Mouse (Mus musculus) 3134 (cell line): ENCODE measurements around the gene Actr5.
A peak's percentile ranks its signal among the peaks of the same experiment; 100 is the strongest.

ENCODE experiments used
- DNase-seq: peaks from one replicate; pipeline ENCODE4 v3.0.0-alpha.2; 2011; ENCODE audit warnings: low spot score; ENCODE audit not compliant: insufficient read length; ENCODE audit errors: extremely low read depth

The Actr5 gene

DNA sequence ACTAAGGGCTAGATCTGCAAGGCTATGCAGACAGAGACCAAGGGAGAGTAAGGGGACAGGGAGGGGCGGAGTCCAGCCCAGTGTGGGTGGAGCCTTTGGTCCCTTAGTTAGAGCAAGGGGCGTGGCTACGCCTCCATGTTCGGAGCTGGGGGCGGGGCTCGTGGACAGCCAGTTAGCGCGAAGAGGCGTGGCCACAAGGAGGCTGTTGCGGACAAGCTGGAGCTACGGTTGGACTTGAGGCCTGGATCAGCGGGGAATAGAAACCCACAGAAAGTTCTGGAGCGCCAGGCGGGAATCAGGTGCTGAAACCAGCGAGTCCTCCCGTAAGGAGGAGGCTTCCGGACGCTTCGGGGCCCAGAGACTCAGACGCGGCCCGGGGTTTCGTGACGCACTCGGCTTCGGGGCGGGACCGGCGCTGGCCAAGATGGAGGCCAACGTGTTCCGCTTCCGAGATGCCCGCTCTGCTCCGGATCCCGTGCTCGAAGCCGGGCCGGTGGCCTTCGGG is at the start of gene Actr5:
TSS of gene Actr5 (plus strand) at position 171 of the 505 bp plus-strand sequence.
- DNase-seq: peak; percentile 97

DNA sequence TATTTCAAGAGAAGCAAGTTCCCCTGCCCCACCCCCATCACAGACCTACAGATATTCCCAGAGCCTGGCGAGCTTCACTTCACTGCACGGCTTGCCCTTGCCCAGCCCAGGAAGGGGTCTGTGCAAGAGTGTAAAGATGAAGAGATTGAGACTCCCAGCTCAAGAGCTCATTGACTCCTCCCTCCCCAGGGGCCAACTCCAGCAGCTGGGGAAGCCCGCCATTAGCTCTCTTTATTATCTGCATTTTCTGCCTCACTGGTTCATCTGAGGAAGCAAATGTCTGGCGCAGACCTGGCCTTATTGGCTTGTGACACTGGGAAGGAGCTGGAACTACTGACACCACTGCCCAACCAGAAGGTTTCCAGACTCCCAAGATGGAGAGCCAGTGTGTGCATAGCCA is 44.7 kb upstream of the Actr5 start:
- no peak for DNase-seq

DNA sequence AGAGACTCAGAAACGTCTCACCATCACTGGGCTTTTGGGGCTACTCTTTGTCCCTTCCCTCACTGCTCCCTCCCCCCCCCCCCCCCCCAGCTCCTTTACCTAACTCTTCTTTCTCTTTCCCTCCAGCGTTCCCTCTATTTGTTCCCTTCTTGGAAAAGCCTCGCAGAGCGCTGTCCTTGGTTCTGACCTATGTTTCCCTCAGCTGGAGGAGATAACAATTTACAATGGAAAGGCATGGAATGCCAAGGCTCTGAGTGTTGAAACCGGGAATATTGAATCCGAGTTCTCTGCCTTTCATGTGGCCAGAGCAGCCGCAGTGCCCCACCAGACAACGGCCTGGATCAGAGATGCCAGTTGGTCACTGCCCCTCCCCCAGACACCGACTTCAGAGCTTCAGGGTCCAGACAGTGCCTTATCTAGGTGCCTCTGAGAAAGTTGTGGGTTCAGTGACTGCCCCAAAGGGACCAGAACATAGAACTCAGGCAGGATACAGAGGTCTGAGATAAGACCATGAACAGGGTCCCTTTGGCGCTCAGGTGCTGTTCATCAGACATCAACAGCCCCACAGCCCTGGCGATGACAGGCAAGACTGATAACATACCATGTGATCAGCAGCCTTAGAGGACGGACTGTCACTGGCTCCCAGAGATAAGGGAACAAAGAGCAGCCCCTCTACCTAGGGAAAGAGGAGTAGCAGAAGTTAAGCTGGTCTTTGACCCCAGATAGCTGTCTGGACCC is 39.9 kb upstream of the Actr5 start:
- no peak for DNase-seq

DNA sequence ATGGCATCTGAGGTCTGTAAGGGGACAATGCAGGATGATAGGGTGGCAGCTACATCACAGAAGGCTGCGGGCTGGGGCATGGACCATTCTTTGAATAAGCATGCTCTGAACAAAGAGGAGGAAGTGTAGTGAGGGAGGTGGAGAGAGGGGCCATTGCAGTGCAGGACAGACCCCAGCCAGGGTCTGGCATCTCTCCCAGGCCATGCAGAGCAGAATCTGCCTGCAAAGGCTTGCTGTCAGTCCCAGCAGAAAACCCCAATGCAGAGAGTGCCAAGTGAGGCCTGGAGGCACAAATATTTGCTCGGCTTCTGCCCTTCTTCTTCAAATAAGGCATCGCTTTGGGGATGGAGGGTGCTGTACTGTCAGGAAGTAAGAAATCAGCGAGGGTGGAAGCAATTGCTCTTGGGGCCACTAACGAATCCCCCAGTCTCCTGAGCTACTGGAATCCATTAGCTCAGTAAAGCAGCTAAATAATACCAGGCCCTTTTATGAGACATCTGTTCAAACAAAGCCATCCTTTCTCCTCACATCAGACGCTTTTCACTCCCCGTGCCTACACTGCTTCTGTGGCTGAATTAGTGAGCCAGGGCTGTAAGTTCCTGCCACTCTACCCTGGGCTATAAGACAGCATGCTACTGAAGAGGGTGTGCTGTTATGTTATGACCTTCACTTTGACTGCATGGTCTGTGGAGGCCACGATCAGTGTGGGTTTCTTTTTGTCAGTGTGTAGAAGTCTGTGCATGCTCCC is 36.0 kb upstream of the Actr5 start:
- DNase-seq: no peak

DNA sequence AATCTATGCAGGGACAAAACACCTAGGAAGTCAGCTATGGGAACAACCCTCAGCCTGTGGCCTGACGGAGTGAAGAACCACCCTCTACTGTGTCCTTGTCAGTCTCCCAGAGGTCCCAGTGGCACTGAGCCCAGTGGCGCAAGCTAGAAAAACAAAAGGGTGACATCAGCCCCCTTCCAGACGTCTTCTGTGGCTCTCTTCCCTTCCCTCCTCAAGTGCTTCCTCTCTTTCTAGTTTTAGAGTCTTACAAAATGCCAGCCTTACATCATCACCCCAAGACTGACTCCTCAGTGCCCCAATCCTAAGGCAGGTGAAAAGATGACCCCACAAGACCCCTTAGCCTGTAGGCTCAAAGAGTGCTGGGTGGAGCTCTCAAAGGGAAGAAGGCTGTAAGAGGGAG is 34.2 kb upstream of the Actr5 start:
- DNase-seq: no peak

DNA sequence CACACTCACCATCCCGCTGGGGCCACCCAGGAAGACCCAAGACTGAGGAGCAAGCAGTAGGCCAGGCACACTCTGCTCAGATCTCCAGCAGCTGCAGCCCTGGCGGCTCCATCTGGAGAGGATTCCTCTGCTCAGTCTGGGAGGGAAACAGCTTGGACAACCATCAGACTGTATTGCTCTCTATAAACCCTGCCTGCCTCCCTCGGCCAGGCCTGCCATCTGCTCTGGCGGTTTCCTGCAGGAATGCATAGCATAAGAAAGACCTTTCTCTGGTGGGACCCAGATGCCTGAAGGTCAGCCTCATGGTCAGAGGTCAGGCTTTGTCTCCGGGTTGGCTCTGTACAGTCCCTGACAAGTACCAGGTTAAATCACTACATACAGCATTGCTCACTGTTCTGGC is 33.4 kb upstream of the Actr5 start:
- no peak for DNase-seq

DNA sequence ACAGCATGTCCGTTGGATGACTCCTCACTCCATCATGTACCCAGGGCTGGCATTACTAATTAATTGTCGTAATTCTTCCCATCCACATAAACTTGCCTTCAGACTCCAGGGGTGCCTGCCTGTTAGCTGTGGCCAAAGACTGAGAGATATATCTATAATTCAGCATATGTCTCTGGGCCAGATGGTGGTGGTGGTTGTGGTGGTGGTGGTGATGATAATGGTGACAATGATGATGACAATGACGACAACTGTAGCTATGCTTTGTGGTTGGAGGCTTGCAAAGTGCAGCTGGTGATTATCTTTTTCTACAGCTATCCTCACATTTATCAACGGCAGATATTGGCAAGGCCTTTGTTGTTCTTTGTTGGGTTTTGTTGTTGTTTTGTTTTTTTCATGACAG is 31.3 kb upstream of the Actr5 start:
- DNase-seq: no peak

DNA sequence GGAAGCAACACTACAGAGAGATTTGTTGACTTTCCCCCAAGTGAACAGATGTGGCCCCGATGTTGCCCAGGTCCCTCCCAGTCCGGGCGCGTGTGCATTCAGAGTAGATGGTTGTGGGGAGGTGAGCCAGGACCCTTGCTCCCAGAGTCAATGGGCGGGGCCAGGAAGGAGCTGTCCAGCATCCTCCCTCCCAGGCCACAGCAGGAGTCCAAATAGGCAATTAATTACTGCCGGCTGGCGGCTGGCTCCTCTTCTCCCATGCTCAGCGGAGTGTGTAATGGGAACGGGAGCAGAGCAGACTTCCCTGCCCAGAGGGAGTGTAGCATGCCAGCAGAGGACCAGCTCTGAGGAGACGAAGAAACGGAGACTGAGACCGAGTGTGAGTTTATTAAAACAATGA is 29.6 kb upstream of the Actr5 start:
- DNase-seq: no peak

DNA sequence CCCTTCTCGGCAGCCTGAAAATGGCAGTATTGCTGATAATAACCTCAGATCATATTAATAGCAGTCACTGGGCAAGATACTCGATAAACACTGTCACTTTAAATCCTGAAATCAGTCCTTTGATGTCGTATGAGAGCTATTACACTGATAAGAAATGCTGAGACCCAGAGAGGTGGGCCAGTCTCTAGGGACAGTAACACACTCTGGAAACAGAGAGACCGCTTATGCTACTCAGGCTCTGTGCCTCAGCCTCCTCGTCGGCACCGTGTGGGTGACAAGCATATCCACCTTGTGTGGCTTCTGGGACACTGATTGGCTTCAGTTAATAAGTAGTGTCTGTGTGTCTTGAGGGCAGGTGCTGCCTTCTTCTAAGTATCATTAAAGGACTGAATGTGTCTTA is 29.1 kb upstream of the Actr5 start:
- no peak for DNase-seq

DNA sequence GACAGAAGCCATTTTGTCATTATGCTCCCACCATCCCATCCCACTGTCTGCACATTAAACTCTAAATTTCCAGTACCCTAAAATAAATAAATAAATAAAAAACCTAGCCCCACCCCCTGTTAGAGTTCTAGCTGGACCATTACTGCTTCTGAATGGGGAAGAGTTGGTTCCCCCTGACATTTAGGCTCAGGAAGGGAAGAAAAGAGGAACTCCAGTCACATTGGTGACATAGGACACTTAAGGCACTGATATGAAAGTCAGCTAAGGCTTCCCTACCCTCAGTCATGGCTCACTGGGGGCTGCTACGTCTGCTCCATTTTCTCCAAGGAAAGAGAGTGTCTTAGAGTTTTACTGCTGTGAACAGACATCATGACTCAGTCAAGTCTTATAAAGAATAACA is 27.9 kb upstream of the Actr5 start:
- no peak for DNase-seq

DNA sequence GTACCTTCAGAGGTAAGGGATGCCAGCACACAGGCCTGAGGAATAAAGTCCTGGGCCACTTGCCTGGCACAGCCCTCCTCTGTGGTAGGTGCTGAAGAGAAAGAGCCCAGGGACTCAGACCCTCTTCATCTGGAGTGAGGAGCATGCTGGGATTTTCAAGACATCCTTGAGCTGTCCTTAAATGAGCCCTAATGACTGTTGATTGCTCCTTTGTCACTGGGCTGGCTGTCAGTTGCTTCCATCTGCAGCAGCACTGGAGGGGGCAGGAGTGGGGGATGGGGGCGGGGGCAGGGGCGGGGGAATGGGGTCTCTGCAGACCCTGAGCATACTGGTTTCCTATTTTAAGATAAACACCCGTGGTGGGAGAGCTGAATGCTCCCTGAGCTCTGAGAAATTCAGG is 24.2 kb upstream of the Actr5 start:
- DNase-seq: no peak

DNA sequence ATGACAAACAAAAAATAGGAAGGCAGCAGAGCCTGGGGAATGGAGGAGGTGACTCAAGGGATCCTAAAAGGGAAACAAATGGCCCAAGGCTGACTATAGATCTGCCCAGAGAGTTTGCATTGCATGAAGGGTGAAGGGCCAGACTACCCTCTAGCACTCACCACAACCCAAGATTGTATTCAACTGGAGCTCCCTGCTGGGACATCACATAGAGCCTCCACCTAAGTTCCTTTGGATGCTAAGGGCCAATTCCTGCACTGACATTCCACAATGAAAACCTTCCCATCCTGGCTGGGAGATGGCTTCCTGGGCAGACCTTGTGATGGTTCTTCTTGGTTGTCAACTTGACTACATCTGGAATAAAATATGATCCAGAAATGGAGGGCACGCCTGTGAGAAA is 23.4 kb upstream of the Actr5 start:
- no peak for DNase-seq

DNA sequence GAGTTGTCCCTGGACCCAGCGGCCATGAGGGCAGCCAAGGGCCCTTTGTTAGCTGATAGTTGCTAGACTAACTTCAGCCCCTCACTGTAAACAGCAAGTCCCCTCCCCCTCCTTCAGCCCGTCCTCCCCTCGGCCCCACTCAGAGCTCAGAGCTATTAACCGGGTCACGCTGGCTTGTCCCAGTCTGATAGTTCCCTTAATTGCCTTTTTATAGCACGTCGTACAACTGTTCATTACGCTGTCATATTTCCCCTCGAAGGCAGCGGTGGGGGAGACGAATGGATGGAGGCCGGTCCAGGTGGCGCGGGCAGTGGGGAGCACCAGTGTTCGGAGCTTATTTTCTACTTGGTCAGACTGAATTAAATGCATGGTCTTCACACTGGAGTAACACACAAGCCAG is 22.0 kb upstream of the Actr5 start:
- DNase-seq: no peak

DNA sequence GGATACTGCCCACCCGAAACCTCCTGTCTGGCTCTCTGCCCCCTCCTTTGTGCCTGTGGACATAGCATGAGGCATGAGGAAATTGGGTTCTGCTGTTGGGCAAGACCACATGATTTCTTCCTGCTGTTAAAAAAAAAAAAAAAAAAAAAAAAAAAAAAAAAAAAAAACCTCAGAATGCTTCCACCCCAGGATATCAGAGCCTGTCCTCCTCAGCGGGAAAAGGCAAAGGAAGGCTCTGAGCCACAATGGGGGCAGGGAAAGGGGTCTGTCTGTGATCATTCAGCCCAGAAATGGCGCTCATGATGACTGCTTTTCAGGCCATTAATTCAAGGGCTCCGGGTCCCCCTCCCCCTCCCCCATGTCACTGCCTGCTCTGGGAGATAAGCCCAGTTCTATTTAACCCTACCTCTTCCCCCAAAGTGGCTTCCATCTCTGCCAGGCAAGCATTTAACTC is 18.1 kb upstream of the Actr5 start:
- DNase-seq: no peak

DNA sequence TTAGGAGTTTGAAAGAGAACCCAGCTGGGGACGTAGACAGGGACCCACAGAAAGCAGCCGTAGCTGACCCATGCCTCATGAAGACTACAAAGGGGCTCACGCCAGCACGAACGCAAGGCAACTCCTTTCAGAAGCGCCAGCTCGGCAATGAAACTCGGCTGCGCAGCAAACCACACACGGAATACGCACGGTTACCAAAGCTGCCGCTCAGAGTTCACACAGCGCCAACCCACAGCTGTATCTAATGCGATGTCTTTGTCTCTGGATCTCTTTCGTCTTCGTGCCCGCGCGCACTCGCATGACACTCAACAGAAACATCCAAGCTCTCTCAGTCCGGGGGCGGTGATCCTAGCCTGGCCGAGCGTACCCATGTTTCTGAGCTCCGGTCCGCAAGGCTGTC is 15.0 kb upstream of the Actr5 start:
- DNase-seq: no peak

DNA sequence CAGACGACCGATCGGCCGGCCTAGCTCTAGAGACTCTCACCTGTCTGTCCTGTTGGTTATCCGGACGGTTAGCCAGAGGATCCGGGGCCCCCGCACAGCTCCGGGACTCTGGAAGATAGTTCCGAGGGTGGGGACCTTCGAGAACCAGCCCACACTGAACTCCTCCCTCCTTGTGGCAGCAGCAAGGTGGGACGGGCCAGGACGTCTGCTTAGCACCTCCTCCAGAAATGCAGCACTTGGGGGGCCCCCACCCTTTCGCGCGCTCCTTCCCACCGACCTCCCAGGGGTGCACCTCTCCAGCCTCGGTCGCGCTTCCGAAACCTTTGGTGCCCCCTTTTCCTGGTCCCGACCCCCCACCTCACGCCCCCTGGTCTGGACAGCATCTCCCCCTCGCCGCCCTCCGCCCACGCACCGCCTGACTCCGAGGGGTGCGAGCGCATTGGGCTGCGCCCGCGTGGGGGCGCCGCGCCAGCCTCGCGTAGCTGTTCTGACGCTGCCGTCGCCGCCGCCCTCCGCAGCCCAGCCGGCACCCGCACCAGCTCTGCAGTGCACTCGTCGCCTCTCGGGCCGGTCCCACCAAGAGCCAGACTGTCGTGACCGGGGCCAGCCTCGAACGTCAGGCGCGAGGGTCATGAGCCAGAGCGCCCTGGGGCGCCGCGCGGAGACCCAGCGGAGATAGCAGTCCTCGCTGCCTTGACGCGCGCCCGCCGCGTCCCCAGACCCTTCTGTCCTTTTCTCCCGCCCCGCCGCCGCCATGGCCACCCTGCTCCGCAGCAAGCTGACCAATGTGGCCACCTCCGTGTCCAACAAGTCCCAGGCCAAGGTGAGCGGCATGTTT is 14.0 kb upstream of the Actr5 start, which contains the start of gene Slc32a1:
TSS of gene Slc32a1 (plus strand) at position 280 of the 838 bp plus-strand sequence.
- no peak for DNase-seq

DNA sequence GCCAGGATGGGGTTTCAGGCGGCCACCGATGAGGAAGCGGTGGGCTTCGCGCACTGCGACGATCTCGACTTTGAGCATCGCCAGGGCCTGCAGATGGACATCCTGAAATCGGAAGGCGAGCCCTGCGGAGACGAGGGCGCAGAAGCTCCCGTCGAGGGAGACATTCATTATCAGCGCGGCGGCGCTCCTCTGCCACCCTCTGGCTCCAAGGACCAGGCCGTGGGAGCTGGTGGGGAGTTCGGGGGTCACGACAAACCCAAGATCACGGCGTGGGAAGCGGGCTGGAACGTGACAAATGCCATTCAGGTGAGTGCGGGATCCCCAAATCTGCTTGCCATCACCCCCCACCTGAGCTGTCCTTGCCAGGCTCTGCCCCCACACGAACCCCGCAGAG is 13.4 kb upstream of the Actr5 start:
- no peak for DNase-seq

DNA sequence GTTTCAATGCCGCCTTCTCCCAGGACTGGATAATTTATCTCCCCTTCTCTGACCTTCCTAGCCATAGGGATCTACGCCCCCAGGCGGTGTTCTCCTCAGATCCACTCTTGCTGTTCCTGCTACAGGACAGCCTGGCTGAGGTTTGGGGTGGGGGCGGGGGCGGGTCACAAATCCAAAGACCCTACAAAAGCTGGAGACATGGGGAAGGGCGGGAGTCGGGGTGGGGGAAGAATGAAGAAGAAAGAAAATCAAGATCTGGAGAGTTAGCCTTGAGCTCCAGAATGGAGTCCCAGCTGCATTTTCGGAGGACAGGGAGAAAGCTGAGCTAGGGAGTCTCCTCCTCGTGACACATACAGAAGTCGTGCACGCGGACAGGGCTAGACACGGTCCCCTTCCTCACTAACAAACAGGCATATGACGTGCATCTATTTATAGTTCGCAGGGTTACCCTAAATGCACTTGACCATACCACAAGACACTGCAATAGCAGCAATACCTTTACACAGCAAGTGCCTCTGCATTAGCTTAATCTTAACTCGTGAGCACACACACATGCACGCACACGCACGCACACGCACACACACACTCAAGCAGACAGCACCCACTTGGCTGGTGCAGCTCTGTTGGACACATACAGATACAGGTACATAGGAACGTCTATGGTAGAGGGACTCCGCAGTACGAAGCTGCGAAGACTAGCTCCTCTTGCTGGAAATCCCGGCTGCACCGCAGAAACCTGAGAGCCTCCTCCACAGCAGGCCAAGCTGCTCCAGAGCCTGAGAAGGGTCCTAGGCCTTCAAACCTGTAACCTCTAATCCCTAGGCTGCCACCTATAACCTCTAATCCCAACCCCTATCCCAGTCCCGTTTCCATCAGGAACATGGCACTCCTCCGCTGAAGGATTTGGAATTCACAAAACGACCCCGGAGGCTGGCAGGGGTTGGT is 12.7 kb upstream of the Actr5 start:
- DNase-seq: no peak

DNA sequence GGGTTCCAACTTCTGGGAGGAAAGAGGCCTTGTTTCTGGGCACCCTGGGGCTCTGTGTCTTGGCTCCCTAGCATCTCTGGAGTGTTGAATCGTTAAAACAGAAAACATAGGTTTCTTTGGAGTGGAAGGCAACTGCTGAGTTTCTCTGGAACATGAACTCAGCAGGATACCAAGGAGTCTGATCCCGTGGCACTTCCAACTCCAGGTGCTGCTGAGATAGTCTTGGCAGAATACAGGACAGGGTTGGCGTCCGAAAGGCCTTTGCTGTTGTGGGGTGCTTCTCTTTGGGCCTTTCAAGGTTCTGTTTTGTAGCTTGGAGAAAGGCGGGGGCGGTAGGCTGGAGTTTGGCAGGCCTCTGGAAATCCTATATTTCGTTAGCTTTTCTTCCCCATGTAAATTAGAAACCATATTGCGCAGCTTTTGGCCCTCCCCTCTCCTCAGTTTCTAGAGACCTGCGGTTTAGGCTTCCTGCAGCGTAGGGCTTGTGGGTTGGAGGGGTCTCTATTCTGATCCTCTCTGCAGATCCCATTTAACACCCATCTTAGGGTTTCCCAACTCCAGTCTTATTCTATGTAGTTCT is 11.9 kb upstream of the Actr5 start:
- DNase-seq: no peak
